Mouse (Mus musculus) kidney, postnatal 14 days (tissue): ENCODE measurements around the gene Cc2d1a.

Experiments
- DNase-seq: peaks from one replicate; pipeline ENCODE4 v3.0.0; 2022; ENCODE audit warnings: mixed read lengths

Cc2d1a gene

GRCm38 (mm10) chr8:84103601-84104000 lies 44.1 kb downstream of the Cc2d1a start:
- peak; percentile 72 for DNase-seq

DNA sequence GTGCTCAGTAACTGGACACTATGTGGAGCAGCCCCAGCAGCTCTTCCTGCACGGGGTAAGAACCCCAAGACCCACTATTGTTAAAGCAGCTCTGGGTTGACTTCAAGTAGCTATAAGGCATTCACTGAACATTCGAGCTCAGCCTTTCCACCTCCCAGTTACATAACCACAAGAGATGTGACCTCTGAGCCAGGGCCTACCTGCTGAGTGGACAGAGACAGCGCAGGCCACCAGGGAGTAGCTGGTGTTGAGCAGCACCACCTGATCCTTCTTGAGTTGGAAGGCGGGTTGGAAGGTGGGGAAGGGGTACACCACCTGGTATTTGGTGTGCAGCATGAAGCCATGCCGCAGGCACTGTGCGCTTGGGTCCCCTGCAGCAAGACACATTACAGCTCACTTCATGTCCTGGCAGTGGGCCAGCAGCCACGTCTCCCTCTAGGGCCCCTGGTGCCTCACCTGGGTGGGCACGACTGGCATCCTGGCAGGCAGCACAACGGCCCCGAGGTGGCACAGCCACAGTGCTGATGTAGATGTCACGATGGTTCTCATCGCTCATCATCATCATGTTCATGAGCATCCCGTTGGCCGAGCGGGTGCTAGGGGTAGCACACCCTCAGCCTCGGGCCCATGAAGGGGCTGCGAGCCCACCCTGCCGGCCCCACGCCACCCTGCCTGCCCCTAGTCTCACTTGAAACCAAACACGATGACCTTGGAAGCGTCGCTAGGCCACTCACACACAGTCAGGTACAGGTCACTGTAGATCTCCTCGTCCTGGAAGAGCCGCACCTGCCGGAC lies 46.1 kb downstream of the Cc2d1a start:
- peak; percentile 41 for DNase-seq

GRCm38 (mm10) chr8:84098376-84098775 lies 49.4 kb downstream of the Cc2d1a start:
- DNase-seq, result no peak

GRCm38 (mm10) chr8:84096061-84096460 lies 51.7 kb downstream of the Cc2d1a start:
- DNase-seq, result no peak

DNA sequence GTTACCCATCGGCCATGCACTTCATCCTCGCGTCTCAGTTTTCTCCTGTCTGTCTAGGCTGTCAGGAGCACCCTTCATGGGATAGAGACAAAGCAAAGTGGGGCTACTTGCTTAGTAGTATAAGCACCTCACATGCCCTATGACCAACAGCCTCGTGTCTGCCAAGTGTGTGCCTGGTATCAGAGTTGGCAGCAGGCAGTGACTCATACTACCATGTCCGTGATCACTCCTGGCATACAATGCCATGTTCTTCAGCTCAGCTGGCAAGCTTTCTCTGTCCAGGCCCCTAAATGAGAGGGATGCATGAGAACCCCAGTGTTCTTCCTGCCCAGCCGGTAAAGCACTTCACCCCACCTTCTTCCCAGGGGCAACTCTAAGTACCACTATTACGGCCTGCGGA lies 57.2 kb downstream of the Cc2d1a start:
- no peak for DNase-seq

DNA sequence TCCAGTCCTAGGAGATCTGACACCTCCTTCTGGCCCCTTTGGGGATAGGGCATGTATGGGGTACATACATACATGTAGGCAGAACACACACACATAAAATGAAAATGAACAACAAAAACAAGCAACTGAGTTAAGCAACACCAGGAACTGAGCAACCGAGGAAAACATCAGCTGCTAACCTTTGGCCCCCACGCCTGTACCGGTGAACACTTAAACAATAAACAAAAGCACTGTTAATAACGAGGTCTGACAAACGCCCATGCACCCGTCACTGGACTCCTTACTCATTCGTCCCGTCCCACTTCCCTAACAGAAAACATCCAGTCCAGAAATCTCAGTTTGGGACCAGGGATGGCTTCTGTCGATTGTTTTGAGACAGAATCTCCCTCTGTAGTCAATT lies 58.5 kb downstream of the Cc2d1a start:
- DNase-seq, result no peak

DNA sequence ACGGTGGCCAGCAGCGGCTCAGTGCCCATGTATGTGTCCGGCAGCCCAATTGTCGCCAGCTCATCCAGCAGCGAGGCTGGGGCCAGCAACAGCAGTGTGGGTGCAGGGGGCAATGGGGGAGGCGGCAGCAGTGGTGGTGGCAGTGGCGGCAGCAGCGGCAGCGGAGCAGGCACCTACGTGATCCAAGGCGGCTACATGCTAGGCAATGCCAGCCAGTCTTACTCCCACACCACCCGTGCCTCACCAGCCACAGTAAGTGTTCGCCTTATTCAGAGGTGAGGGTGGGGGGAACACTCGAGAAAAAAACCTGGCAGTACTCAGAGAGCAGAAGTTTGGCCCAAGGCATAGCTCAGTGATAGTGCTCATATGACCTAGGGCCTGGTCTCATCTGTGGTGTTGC lies 59.9 kb downstream of the Cc2d1a start:
- no peak for DNase-seq

- DNase-seq, result peak; percentile 44
Measured at GRCm38 (mm10) chr8:84087156-84087555, 60.6 kb downstream of the Cc2d1a start.

GRCm38 (mm10) chr8:84084341-84085115 lies 63.2 kb downstream of the Cc2d1a start:
- DNase-seq, result peak; percentile 33

- peak; percentile 82 for DNase-seq
Measured at GRCm38 (mm10) chr8:84083829-84084241, 63.9 kb downstream of the Cc2d1a start.
